Comparison of ENCODE assay signal across 8 mouse cellular contexts in the genomic region with DNA sequence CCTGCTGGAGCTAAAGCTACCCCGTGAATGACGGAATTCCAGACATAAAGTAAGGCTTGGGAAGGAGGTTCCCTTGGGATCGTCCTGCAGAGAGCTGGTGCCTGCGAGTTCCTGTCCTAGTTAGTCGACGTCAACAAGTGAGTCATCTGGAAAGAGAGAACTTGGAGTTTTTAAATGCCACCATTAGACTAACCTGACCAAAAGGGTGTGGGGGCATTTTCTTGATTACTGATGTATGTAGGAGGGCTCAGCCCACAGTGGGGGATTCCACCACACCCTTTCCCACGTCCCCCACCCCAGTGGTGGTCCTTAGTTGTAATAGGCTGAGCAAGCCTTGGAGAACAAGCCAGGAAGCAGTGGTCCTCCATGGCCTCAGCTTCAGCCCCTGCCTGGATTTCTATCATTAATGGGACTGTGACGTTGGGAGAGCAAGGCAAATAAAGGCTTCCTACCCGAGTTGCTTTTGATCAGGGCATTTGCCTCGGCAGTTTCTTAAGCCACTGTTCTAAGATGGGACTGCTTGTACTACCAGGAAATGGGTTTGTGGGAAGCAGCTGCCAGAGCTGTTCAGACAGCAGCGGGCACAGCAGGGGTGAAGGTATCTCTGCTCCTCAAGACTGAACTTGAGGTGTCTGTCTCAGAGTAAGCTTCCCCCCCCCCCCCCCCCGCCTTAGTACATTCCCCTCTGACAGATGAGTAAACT. TPM values are rescaled to one million over a fixed set of nuclear protein-coding genes. Genes with fewer than 3 reads are reported as not detected.
DNase-seq lines count a peak whose midpoint lies in the region; ATAC-seq lines count a peak whose summit lies in the region.

No protein-coding gene starts in this region.

- peak; percentile 28 for ATAC-seq in forebrain, embryonic 16.5 days
- ATAC-seq in stomach, embryonic 15.5 days (ENCODE audit: insufficient read depth, low FRiP score, low read depth), result 0 out of 2 replicates have a peak, but pooled peaks have one; percentile 9

- peak overlapping the region; percentile 59 for H3K9ac ChIP-seq in forebrain, embryonic 16.5 days (replicated peaks; ENCODE audit: low read depth, low read length)
- H3K9ac ChIP-seq in stomach, embryonic 15.5 days, result peak overlapping the region; percentile 37; the same call in 1 of the 2 replicates

- H3K4me3 ChIP-seq in forebrain, embryonic 16.5 days (replicated peaks; ENCODE audit: low read length), result peak overlapping the region; percentile 69
- H3K4me3 ChIP-seq in stomach, embryonic 15.5 days (replicated peaks), result peak overlapping the region; percentile 64

- H3K9me3 ChIP-seq in forebrain, embryonic 16.5 days (ENCODE audit: control insufficient read depth, low read length), result no peaks in the 10 kb centered on the region
- H3K9me3 ChIP-seq in stomach, embryonic 15.5 days, result no peaks in the 10 kb centered on the region

- H3K36me3 ChIP-seq in forebrain, embryonic 16.5 days (ENCODE audit: control insufficient read depth, insufficient read depth), result no peaks in the 10 kb centered on the region
- H3K36me3 ChIP-seq in stomach, embryonic 15.5 days, result no peaks in the 10 kb centered on the region

- peak overlapping the region; percentile 93 for H3K4me2 ChIP-seq in forebrain, embryonic 16.5 days (ENCODE audit: low read length)
- peak overlapping the region; percentile 83 for H3K4me2 ChIP-seq in stomach, embryonic 15.5 days

- no peak overlapping the region for H3K27ac ChIP-seq in forebrain, embryonic 16.5 days (ENCODE audit: low read length)
- peak overlapping the region; percentile 91; the same call in 1 of the 2 replicates for H3K27ac ChIP-seq in stomach, embryonic 15.5 days

- no peaks in the 10 kb centered on the region for H3K27me3 ChIP-seq in forebrain, embryonic 16.5 days (replicated peaks; ENCODE audit: control insufficient read depth, insufficient read depth, low read length)
- no peaks in the 10 kb centered on the region for H3K27me3 ChIP-seq in stomach, embryonic 15.5 days (replicated peaks)

- H3K4me1 ChIP-seq in forebrain, embryonic 16.5 days (replicated peaks; ENCODE audit: control insufficient read depth, insufficient read depth, low read length), result peaks cover 11% of the 10 kb centered on the region
- peaks cover 5% of the 10 kb centered on the region; the same call in 1 of the 2 replicates for H3K4me1 ChIP-seq in stomach, embryonic 15.5 days

- 21% methylated on average over 12 of the region's 12 CpGs for WGBS in forebrain, embryonic 16.5 days
- WGBS in stomach, embryonic 15.5 days, result 11% methylated on average over 11 of the region's 12 CpGs

- DNase-seq in cerebellum, adult 9-11 months, result peak; percentile 14
- DNase-seq in cerebellum, postnatal 14 days, result no peak
- DNase-seq in adrenal gland, adult 2 months, result peak; percentile 59
- DNase-seq in kidney, adult 18-20 months, result peak; percentile 16
- peak; percentile 7 for DNase-seq in lung, postnatal 36 days
- no peak for DNase-seq in embryo, embryonic 9.5 days (ENCODE audit: extremely low spot score)

RNA-seq across cellular contexts. Expression of a gene that starts 10.2 kb away (rescaled TPM):
- total RNA-seq in adrenal gland, adult 2 months (2021), result 10 to 100 TPM in 1 of 2 experiments, 1 to 10 TPM in 1; 10.0 to 16.9 TPM
- 20.2 and 24.0 TPM in 2 replicates for polyA plus RNA-seq in adrenal gland, adult 2 months (2012; rRNA removed)
- polyA plus RNA-seq in forebrain, embryonic 16.5 days (2015; fragmentation: Nextera tagmentation; extraction: Ambion mirVana), result 1.8 and 2.1 TPM in 2 replicates
- 11.9 and 12.2 TPM in 2 replicates for polyA plus RNA-seq in stomach, embryonic 15.5 days (2015; fragmentation: Nextera tagmentation; extraction: Ambion mirVana)

Comparison
In these comparisons a context has a peak if more than half of its experiments do, and no peak if none do; other contexts are left out.
1. DNase-seq: peak in cerebellum, adult 9-11 months (single experiment), adrenal gland, adult 2 months (single experiment), kidney, adult 18-20 months (single experiment) and lung, postnatal 36 days (single experiment); none in cerebellum, postnatal 14 days (0 of 2) and embryo, embryonic 9.5 days (single experiment).